Mouse (Mus musculus) heart, embryonic 15.5 days (tissue): ENCODE results near the gene Gstm5. TPM values are rescaled to one million over a fixed set of nuclear protein-coding genes. Genes with fewer than 3 reads are reported as not detected.
"Not testable (repeated sequence)": the region's sequence is repeated elsewhere in the genome, so short reads cannot be mapped to it uniquely, and the experiment has no call there.

Experiments used
- ATAC-seq: fragments of 200-750 bp; cut with Nextera tagmentation; replicated peaks from 2 replicates; pipeline ENCODE4 v1.8.0; 2017; ENCODE audit warnings: low read depth, moderate TSS enrichment; ENCODE audit not compliant: insufficient number of reproducible peaks, insufficient read depth, low FRiP score
- H3K27ac ChIP-seq: fragments of 300-500 bp; sonication (generic); 2 replicates; pipeline ENCODE4 v1.5.1; 2015; ENCODE audit warnings: mild to moderate bottlenecking, inconsistent platforms
- H3K27me3 ChIP-seq: fragments of 300-500 bp; sonication (generic); 2 replicates; pipeline ENCODE4 v1.6.1; 2015; ENCODE audit warnings: inconsistent platforms
- H3K36me3 ChIP-seq: fragments of 300-500 bp; sonication (generic); 2 replicates; pipeline ENCODE4 v1.6.1; 2015; ENCODE audit warnings: mild to moderate bottlenecking, inconsistent platforms
- H3K4me1 ChIP-seq: fragments of 300-500 bp; sonication (generic); replicated peaks from 2 replicates; pipeline ENCODE4 v1.6.1; 2015; ENCODE audit warnings: inconsistent platforms
- H3K4me2 ChIP-seq: fragments of 300-500 bp; sonication (generic); 2 replicates; pipeline ENCODE4 v1.6.1; 2015; ENCODE audit warnings: inconsistent platforms, mild to moderate bottlenecking, moderate library complexity
- H3K4me3 ChIP-seq: fragments of 300-500 bp; sonication (generic); 2 replicates; pipeline ENCODE4 v1.5.1; 2015; ENCODE audit warnings: mild to moderate bottlenecking, inconsistent platforms
- H3K9ac ChIP-seq: fragments of 300-500 bp; sonication (generic); 2 replicates; pipeline ENCODE4 v1.6.1; 2015; ENCODE audit warnings: mild to moderate bottlenecking, inconsistent platforms
- H3K9me3 ChIP-seq: fragments of 300-500 bp; sonication (generic); replicated peaks from 2 replicates; pipeline ENCODE4 v1.6.1; 2016; ENCODE audit warnings: inconsistent platforms
- WGBS: fragments of 180-500 bp; shearing (Covaris S2); methylation state at CpG from one replicate; pipeline ENCODE4 v1.1.7; 2015; ENCODE audit warnings: mixed read lengths; 5-methylcytosine and 5-hydroxymethylcytosine counted together
- polyA plus RNA-seq: library from polyadenylated mRNA; unstranded; fragments of >200 nt; fragmentation: Nextera tagmentation; extraction: Ambion mirVana; gene quantifications from 2 replicates; pipeline ENCODE4 v1.2.1, GENCODE M21; 2015

The Gstm5 gene
- polyA plus RNA-seq, 1 experiment from 2014 or later: 122 TPM

GRCm38 (mm10) chr3:107875231-107875630 is 20.4 kb upstream of the Gstm5 start:
- WGBS: 60% methylated on average over 6 of the region's 6 CpGs
- H3K9me3 ChIP-seq: no peaks in the 10 kb centered on the region
- H3K4me3 ChIP-seq: no peak overlapping the region
- H3K27me3 ChIP-seq: no peaks in the 10 kb centered on the region
- ATAC-seq: no peak
- 0 out of 2 replicates have a peak, but pooled peaks cover 5% of the 10 kb centered on the region for H3K4me1 ChIP-seq
- H3K36me3 ChIP-seq: no peaks in the 10 kb centered on the region
- H3K4me2 ChIP-seq: no peak overlapping the region
- no peak overlapping the region for H3K27ac ChIP-seq
- no peak overlapping the region for H3K9ac ChIP-seq

GRCm38 (mm10) chr3:107877005-107877404 is 18.6 kb upstream of the Gstm5 start, which contains the start of gene Eps8l3:
Gene Eps8l3, plus strand, starts transcription at chr3:107877229.
- Histone ChIP-seq H3K4me2 (no peak within 1 kb of the TSS), H3K27ac (no peak within 1 kb of the TSS), H3K27me3 (no peaks in the 10 kb centered on the region), H3K9ac (no peak within 1 kb of the TSS), H3K4me1 (0 out of 2 replicates have a peak, but pooled peaks cover 5% of the 10 kb centered on the region), H3K9me3 (no peaks in the 10 kb centered on the region), H3K36me3 (no peaks in the 10 kb centered on the region), H3K4me3 (no peak within 1 kb of the TSS)
- ATAC-seq: no peak
- WGBS: 84% methylated on average over 5 of the region's 5 CpGs

GRCm38 (mm10) chr3:107877747-107878736 is 17.6 kb upstream of the Gstm5 start:
- Histone ChIP-seq H3K27me3 (no peaks in the 10 kb centered on the region), H3K4me3 (no peak overlapping the region), H3K27ac (no peak overlapping the region), H3K9me3 (no peaks in the 10 kb centered on the region), H3K36me3 (no peaks in the 10 kb centered on the region), H3K4me2 (no peak overlapping the region), H3K9ac (no peak overlapping the region), H3K4me1 (0 out of 2 replicates have a peak, but pooled peaks cover 5% of the 10 kb centered on the region)
- no peak for ATAC-seq
- 58% methylated on average over 12 of the region's 12 CpGs for WGBS

GRCm38 (mm10) chr3:107887674-107888495 is 7.7 kb upstream of the Gstm5 start:
- no peaks in the 10 kb centered on the region for H3K36me3 ChIP-seq
- H3K27me3 ChIP-seq: no peaks in the 10 kb centered on the region
- no peak overlapping the region for H3K4me2 ChIP-seq
- H3K9me3 ChIP-seq: no peaks in the 10 kb centered on the region
- no peak overlapping the region for H3K9ac ChIP-seq
- 0 out of 2 replicates have a peak overlapping the region, but pooled peaks have one; percentile 12 for H3K27ac ChIP-seq
- no peak overlapping the region for H3K4me3 ChIP-seq
- WGBS: 77% methylated on average over 9 of the region's 9 CpGs
- ATAC-seq: 0 out of 2 replicates have a peak, but pooled peaks have one; percentile 58
- no peaks in the 10 kb centered on the region for H3K4me1 ChIP-seq

- WGBS: 84% methylated on average over 2 of the region's 2 CpGs
Observed at GRCm38 (mm10) chr3:107889236-107889635, 6.4 kb upstream of the Gstm5 start.

GRCm38 (mm10) chr3:107895194-107895719 is 364 bp upstream of the Gstm5 start:
- Histone ChIP-seq H3K4me1 (peaks cover 10% of the 10 kb centered on the region), H3K9ac (peak overlapping the region; percentile 78), H3K27ac (0 out of 2 replicates have a peak overlapping the region, but pooled peaks have one; percentile 19), H3K27me3 (no peaks in the 10 kb centered on the region), H3K4me3 (peak overlapping the region; percentile 75), H3K9me3 (no peaks in the 10 kb centered on the region), H3K36me3 (no peaks in the 10 kb centered on the region), H3K4me2 (peak overlapping the region; percentile 89)
- no peak for ATAC-seq
- 7% methylated on average over 6 of the region's 6 CpGs for WGBS

More at GRCm38 (mm10) chr3:107889236-107889635, 6.4 kb upstream of the Gstm5 start:
- H3K4me1 ChIP-seq, H3K9me3 ChIP-seq, ATAC-seq, H3K4me3 ChIP-seq, H3K27ac ChIP-seq, H3K36me3 ChIP-seq, H3K9ac ChIP-seq, H3K4me2 ChIP-seq, H3K27me3 ChIP-seq: not testable (repeated sequence)

GRCm38 (mm10) chr3:107898691-107899090 is 3.1 kb downstream of the Gstm5 start:
- WGBS: 90% methylated on average over 13 of the region's 13 CpGs
- Histone ChIP-seq H3K4me1 (peaks cover 15% of the 10 kb centered on the region), H3K36me3 (no peaks in the 10 kb centered on the region), H3K9me3 (no peaks in the 10 kb centered on the region), H3K9ac (no peak overlapping the region), H3K27me3 (no peaks in the 10 kb centered on the region), H3K27ac (no peak overlapping the region), H3K4me3 (no peak overlapping the region), H3K4me2 (no peak overlapping the region)
- ATAC-seq: no peak

GRCm38 (mm10) chr3:107900955-107901673 is 5.5 kb downstream of the Gstm5 start:
- Histone ChIP-seq H3K4me3 (no peak overlapping the region), H3K36me3 (no peaks in the 10 kb centered on the region), H3K9ac (no peak overlapping the region), H3K4me1 (peaks cover 10% of the 10 kb centered on the region), H3K4me2 (no peak overlapping the region), H3K9me3 (no peaks in the 10 kb centered on the region), H3K27ac (0 out of 2 replicates have a peak overlapping the region, but pooled peaks have one; percentile 34), H3K27me3 (no peaks in the 10 kb centered on the region; the same call in 1 of the 2 replicates)
- 47% methylated on average over 11 of the region's 11 CpGs for WGBS
- no peak for ATAC-seq

- Histone ChIP-seq H3K9me3 (no peaks in the 10 kb centered on the region), H3K4me2 (no peak overlapping the region), H3K36me3 (no peaks in the 10 kb centered on the region), H3K27ac (no peak overlapping the region), H3K9ac (no peak overlapping the region), H3K27me3 (peaks cover 3% of the 10 kb centered on the region; the same call in 1 of the 2 replicates), H3K4me3 (no peak overlapping the region), H3K4me1 (peaks cover 5% of the 10 kb centered on the region)
- no peak for ATAC-seq
- 54% methylated on average over 6 of the region's 6 CpGs for WGBS
Observed at GRCm38 (mm10) chr3:107905942-107906341, 10.3 kb downstream of the Gstm5 start.

GRCm38 (mm10) chr3:107916674-107917073 is 21.1 kb downstream of the Gstm5 start:
- ATAC-seq: no peak
- H3K4me3 ChIP-seq: no peak overlapping the region
- H3K4me1 ChIP-seq: no peaks in the 10 kb centered on the region
- no peaks in the 10 kb centered on the region for H3K9me3 ChIP-seq
- no peaks in the 10 kb centered on the region for H3K36me3 ChIP-seq
- no peak overlapping the region for H3K27ac ChIP-seq
- H3K9ac ChIP-seq: no peak overlapping the region
- no peak overlapping the region for H3K4me2 ChIP-seq
- 75% methylated on average over 15 of the region's 15 CpGs for WGBS
- H3K27me3 ChIP-seq: 0 out of 2 replicates have a peak, but pooled peaks cover 3% of the 10 kb centered on the region
